Mouse (Mus musculus): ENCODE results near the gene Cdk9.
A peak's percentile ranks its signal among the peaks of the same experiment; 100 is the strongest.

The Cdk9 gene

DNA sequence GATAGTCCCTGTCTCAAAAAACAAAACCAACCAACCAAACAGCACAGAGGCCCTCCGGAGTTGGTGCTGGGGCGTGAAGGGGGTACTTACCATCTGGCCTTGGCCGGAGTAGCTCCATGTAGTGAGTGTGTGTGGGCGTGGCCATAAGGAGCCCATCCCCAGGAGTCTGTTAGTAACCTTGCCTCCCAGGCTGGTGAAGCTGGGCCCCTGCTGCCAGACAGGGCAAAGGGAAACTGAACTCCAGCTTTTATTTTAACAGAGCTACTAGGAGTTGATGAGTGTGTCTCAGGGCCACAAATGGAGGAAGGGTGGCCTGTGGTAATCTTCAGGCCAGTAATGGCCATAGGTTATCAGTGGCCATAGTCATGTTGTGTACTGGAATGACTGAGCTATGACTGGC is 21.6 kb upstream of the Cdk9 start:
- DNase-seq (ENCODE audit: low spot score in 2 of 2), result no peak

DNA sequence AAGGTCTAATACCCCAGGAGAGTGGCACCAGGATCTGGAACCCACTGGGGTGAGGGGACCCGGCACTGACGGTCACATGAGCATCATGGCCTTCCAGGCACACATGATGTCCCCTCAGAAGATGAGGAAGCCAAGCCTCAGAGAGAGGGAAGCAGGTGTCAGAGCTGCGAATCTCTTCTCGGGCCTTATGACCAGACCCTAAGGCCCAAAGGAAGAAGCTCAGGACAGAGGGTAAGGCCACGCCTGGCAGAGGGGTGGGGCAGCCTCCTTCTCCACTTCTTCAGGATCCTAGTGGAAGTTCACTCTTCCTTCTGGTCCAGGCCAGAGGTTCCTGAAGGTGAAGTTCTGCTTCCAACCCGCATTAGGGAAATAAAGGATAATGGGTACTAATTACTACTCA is 19.8 kb upstream of the Cdk9 start:
- no peak for DNase-seq (ENCODE audit: low spot score in 2 of 2)

DNA sequence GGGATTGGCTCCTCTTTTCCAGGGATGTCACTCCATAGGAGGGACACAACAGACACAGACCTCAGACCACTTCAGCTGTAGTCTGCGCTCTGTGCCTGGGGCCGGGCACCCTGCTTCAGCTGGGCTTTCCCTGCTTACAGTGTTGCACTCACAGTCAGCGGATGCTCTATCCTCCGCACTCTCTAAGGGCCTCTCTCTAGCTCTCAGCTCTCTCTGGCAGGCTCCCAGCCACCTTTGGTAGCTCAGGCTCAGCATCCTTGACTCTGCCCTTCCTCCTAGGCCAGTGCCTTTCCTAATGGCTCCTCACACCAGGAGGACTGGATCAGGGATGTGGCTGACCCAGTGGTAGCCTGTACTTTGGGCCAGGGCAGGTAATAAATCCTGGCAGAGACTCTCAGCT is 19.0 kb upstream of the Cdk9 start:
- no peak for DNase-seq (ENCODE audit: low spot score in 2 of 2)

DNA sequence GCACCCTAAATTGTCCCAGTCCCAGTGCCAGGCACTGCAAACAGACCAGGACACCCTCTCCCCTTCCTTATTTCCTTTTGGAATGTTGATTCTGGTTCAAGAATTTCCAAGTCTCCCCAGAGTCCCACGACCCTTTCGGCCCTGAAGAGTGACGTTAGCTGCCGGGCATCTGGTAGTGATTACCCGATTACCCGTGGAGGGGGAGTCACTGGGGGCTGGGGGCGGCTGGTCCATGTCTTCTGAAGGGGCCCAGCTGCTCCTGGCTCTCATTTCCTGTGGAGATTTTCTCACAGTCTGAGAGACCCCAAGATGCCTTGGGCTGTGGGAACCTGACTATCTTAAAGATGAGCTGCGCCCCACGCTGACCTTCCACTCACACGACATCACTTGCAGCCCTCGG is 18.0 kb upstream of the Cdk9 start:
- DNase-seq (ENCODE audit: low spot score in 2 of 2), result no peak

DNA sequence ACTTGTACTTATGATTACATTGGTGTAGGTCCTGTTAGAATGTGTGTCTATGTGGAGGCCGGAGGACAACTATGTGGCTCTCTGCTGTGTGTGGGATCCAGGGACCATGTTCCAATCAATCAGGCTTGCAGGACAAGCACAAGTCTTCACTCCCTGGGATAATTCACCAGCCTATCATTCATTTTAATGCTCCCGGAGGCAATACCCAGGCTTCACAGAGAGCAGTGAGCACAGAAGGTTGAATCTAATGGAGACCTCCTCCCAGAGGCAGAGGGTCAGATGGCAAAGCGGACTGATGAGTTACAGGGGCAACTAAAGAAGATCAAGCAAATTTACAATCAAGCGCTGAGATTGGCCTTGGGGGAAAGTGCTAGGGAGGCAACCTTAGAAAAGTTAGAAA is 16.7 kb upstream of the Cdk9 start:
- no peak for DNase-seq (ENCODE audit: low spot score in 2 of 2)

DNA sequence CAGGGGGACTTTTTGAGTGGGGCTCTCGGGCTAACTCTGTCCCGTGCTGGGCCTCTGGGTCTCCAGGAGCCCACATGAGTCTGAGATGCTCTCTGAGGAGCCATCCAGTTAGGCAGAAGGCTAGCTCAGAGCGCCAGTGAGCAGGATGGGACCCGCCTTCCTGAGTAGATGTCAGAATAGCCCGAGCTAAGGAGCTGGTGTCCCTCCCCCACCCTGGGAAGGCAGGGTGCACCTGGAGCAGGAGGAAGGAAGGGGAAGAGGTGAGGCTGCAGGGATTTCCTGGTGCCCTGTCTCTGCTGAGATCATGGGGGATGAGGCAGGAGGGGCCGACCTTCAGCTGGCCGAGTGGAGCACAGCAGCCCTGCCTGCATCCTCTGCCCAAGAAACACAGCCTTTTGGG is 15.6 kb upstream of the Cdk9 start:
- DNase-seq (ENCODE audit: low spot score in 2 of 2), result no peak

DNA sequence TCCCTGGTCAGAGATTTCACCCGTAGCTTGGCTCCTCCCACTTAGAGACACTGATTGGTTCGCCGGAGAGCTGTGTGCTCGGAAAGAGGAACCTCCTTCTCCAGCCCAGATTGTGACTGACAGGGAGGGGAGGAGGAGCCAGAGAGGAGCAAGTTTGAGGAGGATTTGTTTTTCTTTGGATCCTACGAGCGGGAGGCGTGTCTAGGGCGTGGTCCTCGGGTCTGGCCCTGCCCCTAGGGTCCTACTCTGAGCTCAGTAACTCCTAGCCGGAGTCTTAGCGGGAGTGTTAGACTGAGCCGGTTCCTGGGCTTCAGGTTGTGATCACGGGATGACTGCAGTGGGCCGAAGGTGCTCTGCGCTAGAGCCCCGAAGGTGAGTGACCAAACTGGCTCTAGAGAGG is 14.6 kb upstream of the Cdk9 start:
- DNase-seq (ENCODE audit: low spot score in 2 of 2), result peak; percentile 45 to 80

DNA sequence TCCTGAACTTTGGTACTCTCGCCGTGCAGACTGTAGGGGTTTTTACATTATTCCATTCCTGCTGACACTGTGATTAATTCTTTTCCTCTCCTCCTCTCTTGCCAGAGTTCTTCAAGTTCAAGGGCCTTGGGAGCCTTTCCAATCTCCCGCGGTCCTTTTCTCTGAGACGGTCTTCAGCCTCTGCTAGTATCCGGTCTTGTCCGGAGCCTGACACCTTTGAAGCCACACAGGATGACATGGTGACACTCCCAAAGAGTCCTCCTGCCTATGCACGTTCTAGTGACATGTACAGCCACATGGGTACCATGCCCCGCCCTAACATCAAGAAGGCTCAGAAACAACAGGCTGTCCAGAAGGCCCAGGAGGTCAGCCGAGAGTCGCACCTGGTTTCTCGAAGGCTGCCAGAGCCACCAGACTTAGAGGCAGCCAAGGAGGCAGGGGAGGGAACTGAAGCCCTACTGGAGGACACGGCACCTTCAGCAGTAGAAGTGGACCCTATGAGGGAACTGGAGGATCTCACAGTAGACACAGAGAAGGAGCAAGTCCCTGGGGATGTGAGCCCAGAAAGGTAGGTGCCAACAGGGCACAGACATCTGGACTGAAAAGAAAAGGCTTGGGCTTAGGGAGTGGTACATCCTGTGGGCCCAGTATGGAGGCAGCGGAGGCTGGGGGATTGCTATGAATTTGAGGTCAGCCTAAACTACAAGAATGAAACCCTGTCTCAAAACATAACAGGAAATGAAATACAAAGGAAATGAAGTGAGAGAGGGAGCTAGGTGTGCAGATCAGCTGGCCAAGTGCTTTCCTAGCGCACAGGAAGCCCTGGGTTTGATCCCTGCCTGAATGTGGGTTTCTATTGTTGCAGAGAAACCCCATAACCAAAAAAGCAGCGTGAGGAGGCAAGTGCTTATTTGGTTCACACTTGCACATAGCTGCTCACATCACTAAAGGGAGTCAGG is 12.2 kb upstream of the Cdk9 start:
- DNase-seq (ENCODE audit: low spot score in 2 of 2), result peak; percentile 57 to 71

DNA sequence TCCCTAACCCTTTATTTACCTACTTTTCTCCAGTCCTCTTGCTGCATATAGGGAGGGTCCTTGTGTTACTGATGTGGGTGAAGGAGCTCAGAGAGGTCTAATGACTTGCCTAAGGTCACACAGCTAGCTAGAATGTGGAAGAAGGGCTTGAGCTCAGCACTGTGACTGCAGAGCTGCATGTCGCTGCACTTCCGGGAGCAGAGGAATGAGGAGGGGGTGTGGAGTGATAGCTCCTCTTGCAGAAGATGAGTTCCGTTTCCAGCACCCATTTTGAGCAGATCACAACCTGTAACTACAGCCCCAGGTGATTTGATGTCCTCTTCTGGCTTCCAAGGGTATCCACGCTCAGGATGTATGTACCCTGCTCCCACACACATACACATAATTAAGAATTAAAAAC is 11.3 kb upstream of the Cdk9 start:
- DNase-seq (ENCODE audit: low spot score in 2 of 2), result no peak

DNA sequence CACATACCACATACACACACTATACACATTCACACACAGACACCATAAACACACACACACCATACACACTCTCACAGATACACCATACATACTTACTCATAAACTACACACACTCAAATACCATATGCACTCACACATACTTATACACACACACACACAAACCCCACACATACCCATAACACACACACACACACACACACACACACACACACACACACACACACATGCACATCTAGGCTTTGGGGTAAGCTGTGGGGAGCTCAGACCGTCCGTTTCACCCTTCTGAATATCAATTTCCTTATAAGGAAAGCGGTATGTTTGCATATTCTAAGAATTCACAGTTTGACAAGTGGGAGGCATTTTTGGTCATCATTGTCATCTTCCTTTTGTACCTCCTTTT is 9.7 kb upstream of the Cdk9 start:
- no peak for DNase-seq (ENCODE audit: low spot score in 2 of 2)

DNA sequence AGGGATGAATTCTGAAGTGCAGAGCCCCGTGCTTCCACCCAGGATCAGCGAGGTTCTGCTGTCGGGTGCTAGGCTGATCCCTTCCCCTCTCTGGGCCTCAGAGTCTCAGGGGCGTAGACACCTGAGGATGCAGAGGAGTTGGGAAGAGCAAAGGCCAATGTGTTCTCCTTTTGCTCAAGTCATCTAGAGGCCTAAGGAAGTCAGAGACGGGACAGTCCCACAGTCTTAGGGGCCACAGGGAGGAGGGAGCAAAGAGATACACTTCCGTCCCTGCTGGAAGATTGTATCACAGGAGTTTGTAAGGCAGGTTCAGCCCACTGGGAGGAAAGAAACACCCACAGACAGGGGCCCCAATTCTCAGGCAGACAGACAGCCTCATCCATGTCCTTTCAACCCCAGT is 9.2 kb upstream of the Cdk9 start:
- DNase-seq (ENCODE audit: low spot score in 2 of 2), result peak in 1 of 2 experiments; percentile 21

DNA sequence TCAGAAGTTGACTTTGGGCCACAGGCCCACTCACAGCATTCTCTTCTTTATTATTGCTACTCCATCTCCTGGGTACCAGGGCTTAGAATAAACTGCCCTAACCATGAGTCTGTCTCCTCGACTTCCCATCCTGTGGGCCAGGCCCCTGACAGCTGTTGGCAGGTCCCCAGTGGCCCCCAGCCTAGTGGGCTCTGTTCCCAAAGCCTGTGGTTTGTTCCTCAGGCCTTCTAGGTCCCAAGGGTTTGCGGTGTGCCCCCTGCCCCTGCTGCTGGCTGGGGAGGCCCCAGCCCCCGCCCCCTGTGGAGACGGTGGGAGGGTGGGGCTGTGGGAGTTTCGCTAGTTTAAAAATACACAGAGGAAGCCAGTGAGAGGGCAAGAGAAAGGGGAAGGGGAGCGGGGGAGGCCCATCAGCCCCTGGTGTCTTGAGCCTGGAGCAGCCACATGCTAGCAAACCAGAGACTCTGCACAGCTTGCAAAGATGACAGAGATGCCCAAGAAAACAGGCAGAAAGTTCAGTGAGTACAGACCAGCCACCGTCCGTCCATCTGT is 7.9 kb upstream of the Cdk9 start, which contains the start of gene Sh2d3c:
TSS of gene Sh2d3c (plus strand) at position 375 of the 549 bp plus-strand sequence.
- DNase-seq (ENCODE audit: low spot score in 2 of 2), result peak; percentile 50 to 55

DNA sequence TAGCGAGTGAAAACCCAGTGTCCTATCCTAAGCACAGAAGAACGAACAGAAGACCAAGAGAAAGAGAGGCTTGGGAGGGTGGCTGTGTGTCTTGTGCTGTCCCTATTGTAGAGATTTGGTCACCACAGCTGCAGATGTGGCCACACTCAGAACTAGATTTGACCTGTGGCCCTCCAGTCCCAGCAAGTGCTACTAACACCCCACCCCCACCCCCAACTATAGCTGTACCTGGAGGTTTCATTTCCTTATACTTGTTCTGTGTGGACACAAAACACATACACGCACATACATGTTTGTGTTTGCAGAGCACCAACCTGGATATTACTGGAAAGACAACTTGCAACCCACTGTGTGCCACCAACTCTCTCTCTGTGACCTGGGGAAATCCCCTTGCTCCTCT is 7.2 kb upstream of the Cdk9 start:
- no peak for DNase-seq (ENCODE audit: low spot score in 2 of 2)

DNA sequence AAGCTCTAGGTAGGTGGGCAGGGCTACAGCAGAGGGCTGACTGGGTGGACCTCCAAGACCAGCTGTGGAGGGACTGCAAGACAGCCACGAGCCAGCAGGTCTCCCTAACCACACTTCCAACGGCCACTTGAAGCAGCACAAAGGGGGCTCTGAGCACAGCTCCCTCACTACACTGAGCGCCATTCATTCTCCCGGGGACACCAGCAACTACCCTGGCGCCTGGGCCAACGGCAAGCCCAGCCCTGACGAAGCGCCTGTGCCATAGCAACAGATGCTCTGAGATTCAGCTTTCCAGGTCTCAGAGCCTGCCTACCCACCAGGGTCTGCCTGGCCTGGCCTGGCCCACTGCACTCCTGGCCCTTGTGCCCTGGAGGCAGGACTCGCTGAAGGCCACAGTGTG is 5.9 kb upstream of the Cdk9 start:
- DNase-seq (ENCODE audit: low spot score in 2 of 2), result no peak

DNA sequence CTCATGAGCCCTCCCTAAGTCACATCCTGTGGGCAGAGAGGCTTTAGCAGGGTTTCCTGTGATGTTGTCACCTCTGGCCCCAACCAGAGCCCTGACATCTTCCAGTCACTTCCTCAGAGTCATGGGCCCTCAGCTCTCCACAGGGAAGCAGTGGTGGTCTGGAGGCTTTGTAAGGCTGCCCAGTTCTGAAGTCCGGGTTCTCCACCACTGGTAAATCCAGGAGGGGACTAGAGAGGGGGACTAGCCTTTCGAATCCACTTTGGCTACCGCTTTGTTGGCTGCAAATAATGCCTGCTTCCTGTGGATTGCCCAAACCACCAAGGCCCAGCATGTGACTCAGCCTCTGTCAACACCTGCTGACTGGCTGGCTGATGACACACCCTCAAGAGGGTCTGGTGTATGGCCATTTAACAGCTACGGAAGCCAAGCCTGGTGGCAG is 2.1 kb upstream of the Cdk9 start:
- peak; percentile 92 to 96 for DNase-seq (ENCODE audit: low spot score in 2 of 2)

DNA sequence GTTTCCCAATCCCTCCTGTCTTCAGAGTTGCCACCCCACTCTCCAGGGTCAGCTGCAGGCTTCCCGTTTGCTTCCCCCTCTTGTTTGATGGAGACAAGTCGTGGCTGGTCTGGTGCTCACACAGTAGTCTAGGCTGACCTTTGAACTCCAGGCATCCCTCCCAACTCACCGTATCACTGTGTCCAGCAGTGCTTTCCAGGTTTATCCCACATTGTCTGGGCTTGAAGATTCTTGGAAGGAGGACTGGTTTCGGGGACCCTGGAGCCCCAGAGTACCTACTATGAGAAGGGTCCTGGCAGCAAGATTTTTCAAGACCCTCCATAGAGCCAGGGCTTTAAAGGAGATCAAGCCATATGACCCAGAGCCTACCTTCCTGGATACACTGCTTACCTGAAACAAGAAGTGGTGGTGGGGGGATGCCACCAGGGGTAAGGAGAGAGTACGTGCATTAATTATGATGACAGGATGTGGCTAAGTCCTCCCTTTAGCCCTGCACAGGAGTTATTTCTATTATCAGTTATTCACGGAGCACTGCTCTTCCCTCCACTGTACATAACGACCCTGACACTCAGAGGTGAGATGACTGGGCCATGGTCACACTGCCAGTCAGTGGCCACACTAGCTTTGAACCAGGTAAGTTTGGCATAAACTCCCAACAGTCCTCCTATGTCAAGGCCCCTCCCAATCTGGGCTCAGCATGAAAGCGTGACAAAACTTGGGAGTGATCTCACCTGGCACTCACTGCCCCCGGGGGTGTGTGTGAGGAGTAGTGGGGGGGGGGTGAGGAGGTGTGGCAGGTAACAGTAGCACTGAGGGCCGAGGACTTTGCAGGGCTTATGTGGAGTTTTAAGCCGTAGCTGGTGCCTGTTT is 1.5 kb upstream of the Cdk9 start:
- no peak for DNase-seq (ENCODE audit: low spot score in 2 of 2)

DNA sequence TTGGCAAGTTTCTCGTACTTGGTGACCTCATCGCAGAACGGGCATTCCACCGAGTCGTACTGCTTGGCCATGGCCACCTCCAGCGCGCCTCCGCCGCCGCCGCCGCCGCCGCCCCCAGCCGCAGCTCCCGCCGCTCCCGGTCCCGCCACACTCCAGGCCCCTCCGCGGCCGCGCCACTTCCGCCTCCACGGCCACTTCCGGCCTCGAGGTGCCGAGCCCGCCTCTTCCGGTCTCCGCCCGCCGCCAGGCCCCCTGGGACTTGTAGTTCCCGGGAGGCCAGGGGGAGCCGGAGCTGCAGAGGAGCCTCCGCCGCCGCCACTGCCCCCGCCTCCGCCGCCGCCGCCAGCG is 316 bp downstream of the Cdk9 start:
- peak; percentile 92 to 96 for DNase-seq (ENCODE audit: low spot score in 2 of 2)

DNA sequence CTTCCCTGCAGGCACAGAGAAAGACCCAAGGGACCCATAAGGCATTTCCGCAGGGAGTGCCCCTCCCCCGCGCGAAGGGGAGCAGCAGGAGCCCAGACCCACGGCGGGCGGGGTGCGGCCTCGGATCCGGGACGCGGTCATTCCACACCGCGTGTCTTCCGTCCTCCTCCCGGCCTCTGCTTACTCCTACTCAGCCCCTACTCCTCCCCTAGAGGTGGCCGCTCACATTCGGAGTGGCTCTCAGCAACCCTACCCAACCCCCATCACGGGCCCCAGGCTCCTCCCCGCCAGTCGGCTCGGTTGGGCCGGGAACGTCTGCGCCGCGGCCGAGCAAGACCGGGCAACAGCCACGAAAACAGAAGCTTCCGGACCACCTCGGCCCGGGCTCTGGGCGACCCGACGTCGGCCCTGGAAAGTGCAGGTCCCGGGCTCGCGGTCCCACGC is 746 bp downstream of the Cdk9 start:
- peak; percentile 59 to 69 for DNase-seq (ENCODE audit: low spot score in 2 of 2)

DNA sequence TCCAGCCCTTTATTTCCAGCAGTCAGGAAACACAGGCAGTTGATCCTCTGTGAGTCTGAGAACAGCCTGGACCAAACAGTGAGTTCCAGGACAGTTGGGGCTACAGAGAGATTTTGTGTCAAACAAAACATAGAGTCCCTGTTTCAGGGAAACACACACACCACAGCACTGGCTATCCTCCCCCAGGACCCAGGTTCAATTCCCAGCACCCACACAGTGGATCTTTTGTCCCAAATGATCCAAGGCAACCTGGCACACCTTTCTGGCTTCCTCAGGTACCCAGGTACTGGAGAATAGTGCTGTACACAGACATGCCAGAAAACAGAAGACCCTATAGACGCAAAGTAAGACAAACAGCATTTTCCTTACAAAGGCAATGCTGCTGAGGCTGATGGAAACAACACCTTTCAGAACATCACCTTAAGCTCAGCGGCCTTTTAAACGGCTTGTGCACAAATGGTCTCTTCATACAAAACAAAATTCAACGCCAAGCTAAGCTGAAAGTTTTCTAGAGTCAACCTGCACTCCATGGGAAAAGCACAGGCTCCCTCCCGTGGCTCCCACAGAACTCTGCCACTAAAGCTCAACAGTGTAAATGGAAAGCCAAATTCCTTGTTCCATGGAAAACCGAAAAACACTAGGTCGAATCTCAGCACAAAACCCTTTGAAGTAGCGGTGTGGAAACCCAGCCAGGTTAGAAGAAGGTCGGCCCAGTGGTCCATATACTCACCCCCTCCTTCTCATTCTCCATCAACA is 1.4 kb downstream of the Cdk9 start:
- no peak for DNase-seq (ENCODE audit: low spot score in 2 of 2)

DNA sequence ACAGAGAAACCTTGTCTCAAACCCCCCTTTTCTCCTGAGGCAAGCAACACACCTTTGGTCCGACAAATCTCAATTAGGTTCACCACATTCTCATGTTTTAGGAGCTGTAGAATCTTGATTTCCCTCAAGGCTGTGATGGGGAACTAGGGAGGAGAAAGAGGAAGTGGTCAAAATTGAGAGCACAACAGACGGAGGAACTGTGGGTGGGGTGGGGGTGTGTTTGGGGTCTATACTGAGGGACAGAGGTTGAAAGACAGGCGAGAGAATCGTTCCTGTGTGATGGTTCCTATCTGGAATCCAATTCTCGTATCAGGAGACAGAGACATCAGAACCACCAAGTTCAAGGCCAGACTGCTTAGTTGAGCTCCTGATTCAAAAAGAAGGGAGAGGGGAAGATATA is 2.5 kb downstream of the Cdk9 start:
- peak in 1 of 2 experiments; percentile 33 for DNase-seq (ENCODE audit: low spot score in 2 of 2)

DNA sequence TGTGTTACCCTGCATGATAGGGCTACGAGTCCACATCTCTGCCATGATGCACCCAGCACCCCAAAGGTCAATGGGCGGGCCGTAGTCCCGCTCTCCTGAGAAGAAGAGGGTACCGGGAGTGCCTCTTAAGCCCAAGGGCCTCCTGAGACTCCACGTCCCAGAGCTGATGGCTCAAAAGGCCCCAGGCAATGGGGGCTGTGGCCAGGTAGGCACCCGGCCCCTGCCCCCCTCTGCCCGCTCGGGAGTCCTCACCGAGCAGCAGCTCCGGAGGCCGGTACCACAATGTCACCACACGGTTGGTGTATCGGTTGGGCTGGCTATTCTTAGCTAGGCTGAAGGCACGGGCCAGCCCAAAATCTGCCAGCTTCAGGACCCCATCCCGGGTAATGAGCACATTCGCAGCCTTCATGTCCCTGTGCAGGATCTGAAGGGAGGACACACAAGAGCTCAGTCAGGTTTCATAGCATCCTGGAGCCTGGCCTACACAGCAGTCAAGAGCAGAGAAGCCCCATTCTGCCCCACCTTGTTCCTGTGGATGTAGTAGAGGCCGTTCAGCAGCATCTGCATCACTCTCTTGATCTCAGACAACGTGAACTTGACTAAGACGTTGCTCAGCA is 3.2 kb downstream of the Cdk9 start:
- no peak for DNase-seq (ENCODE audit: low spot score in 2 of 2)
